Mouse (Mus musculus) lung, postnatal 0 days (tissue): ENCODE data around the gene Poglut1. TPM values are rescaled to one million over a fixed set of nuclear protein-coding genes. Genes with fewer than 3 reads are reported as not detected.

Experiments used
- ATAC-seq: fragments of 200-750 bp; cut with Nextera tagmentation; 2 replicates; pipeline ENCODE4 v1.8.0; 2017; ENCODE audit warnings: moderate library complexity
- DNase-seq: peaks from one replicate; pipeline ENCODE4 v3.0.0-alpha.2; 2016; ENCODE audit warnings: low spot score
- H3K27ac ChIP-seq: fragments of 300-500 bp; sonication (generic); 2 replicates; pipeline ENCODE4 v1.5.1; 2014; ENCODE audit warnings: antibody characterized with exemption, mild to moderate bottlenecking, low read length, mixed read lengths
- H3K27me3 ChIP-seq: fragments of 300-500 bp; sonication (generic); replicated peaks from 2 replicates; pipeline ENCODE4 v1.6.1; 2014; ENCODE audit warnings: low read length, mixed read lengths; ENCODE audit not compliant: insufficient read depth
- H3K36me3 ChIP-seq: fragments of 300-500 bp; sonication (generic); 2 replicates; pipeline ENCODE4 v1.6.1; 2014; ENCODE audit warnings: low read length, mixed read lengths; ENCODE audit not compliant: insufficient read depth
- H3K4me1 ChIP-seq: fragments of 300-500 bp; sonication (generic); 2 replicates; pipeline ENCODE4 v1.6.1; 2014; ENCODE audit warnings: antibody characterized with exemption, low read depth, low read length, mixed read lengths; ENCODE audit not compliant: insufficient read depth
- H3K4me2 ChIP-seq: fragments of 300-500 bp; sonication (generic); replicated peaks from 2 replicates; pipeline ENCODE4 v1.6.1; 2014; ENCODE audit warnings: low read depth, mild to moderate bottlenecking, low read length, moderate library complexity, mixed read lengths
- H3K4me3 ChIP-seq: fragments of 300-500 bp; sonication (generic); 2 replicates; pipeline ENCODE4 v1.5.1; 2014; ENCODE audit warnings: low read depth, low read length
- H3K9ac ChIP-seq: fragments of 300-500 bp; sonication (generic); replicated peaks from 2 replicates; pipeline ENCODE4 v1.6.1; 2014; ENCODE audit warnings: low read depth, mild to moderate bottlenecking
- H3K9me3 ChIP-seq: fragments of 300-500 bp; sonication (generic); 2 replicates; pipeline ENCODE4 v1.6.1; 2016; ENCODE audit warnings: low read length, mixed read lengths
- CTCF ChIP-seq: IDR thresholded peaks from 2 replicates; pipeline ENCODE4 v1.5.1; 2016; ENCODE audit warnings: antibody characterized with exemption, mild to moderate bottlenecking
- EP300 ChIP-seq: IDR thresholded peaks from 2 replicates; pipeline ENCODE4 v1.6.1; 2016; ENCODE audit warnings: antibody characterized with exemption, mild to moderate bottlenecking, control low read depth
- WGBS: fragments of 180-500 bp; shearing (Covaris S2); extraction: QIAGEN DNeasy Blood & Tissue Kit; methylation state at CpG from one replicate; pipeline ENCODE4 v1.1.7; 2014; 5-methylcytosine and 5-hydroxymethylcytosine counted together
- polyA plus RNA-seq: library from polyadenylated mRNA; unstranded; fragments of >200 nt; fragmentation: Nextera tagmentation; extraction: Ambion mirVana; gene quantifications from 2 replicates; pipeline ENCODE4 v1.2.1, GENCODE M21; 2015

Poglut1 gene
- polyA plus RNA-seq, 1 experiment from 2014 or later, result 19.4 TPM

DNA sequence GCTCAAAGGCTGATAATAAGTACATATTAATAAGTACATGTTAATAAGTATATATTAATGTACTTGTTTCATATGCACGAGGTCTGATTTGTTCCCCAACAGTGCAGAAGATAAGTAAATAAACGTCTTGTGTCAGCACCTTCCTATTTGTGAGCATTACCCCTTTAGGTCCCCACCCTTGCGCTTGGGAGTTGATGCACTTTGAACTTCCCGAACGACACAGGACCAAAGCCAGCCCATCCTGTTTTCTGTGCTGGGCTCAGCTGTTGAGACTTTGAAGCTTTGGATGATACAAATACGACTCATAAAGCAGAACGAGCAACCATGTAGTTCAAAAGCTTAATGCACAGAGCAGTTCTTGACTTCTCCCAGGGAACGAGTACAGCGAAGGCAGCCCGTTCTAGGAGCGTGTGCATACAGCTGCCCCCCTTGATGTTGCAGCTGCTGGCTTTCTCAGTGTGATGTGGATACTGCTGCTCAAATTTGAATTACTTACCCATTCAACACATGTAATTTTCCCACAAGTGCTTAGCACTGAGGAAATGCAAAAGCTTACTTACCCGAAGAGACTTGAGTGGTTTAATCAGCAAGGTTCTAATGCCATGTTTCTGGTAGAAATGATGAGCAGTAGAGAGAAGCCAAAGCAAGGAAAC, 42.1 kb upstream of the Poglut1 start:
- H3K4me2 ChIP-seq, result no peak overlapping the region
- ATAC-seq (no peak), DNase-seq (no peak)
- H3K4me1 ChIP-seq, result no peaks in the 10 kb centered on the region
- TF ChIP-seq CTCF (no peak), EP300 (no peak)
- no peaks in the 10 kb centered on the region for H3K27me3 ChIP-seq
- H3K9me3 ChIP-seq, result no peaks in the 10 kb centered on the region
- no peak overlapping the region for H3K4me3 ChIP-seq
- H3K36me3 ChIP-seq, result peaks cover 14% of the 10 kb centered on the region; the same call in 1 of the 2 replicates
- H3K9ac ChIP-seq, result no peak overlapping the region
- H3K27ac ChIP-seq, result no peak overlapping the region
- WGBS, result 82% methylated on average over 12 of the region's 12 CpGs

DNA sequence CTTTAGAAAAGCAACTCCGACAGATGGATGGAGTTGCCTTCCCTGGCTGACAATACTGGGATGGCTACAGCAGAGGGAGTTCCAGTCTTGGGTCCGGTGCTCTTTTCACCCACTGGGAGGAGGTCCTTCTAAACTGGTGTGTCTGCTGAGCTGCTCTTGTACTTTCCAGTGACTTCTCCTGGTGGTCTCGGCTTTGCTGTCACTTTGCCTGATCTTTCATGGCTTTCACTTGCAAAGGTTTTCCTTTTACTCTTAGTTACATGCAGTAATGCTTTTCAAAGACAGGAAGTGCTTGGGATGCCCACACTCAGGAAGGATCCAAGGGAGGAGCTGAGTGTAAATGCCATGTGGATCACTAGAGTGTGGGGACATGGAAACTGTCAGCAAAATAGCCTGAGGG, 41.4 kb upstream of the Poglut1 start:
- H3K27me3 ChIP-seq, result no peaks in the 10 kb centered on the region
- no peak overlapping the region for H3K4me3 ChIP-seq
- no peaks in the 10 kb centered on the region for H3K9me3 ChIP-seq
- no peaks in the 10 kb centered on the region for H3K4me1 ChIP-seq
- no peak overlapping the region for H3K9ac ChIP-seq
- no peak overlapping the region for H3K27ac ChIP-seq
- H3K4me2 ChIP-seq, result no peak overlapping the region
- peaks cover 16% of the 10 kb centered on the region; the same call in 1 of the 2 replicates for H3K36me3 ChIP-seq
- ATAC-seq, result no peak
- no peak for DNase-seq
- TF ChIP-seq CTCF (peak; percentile 26; the same call in 1 of the 2 replicates), EP300 (no peak)
- 70% methylated on average over 3 of the region's 3 CpGs for WGBS

DNA sequence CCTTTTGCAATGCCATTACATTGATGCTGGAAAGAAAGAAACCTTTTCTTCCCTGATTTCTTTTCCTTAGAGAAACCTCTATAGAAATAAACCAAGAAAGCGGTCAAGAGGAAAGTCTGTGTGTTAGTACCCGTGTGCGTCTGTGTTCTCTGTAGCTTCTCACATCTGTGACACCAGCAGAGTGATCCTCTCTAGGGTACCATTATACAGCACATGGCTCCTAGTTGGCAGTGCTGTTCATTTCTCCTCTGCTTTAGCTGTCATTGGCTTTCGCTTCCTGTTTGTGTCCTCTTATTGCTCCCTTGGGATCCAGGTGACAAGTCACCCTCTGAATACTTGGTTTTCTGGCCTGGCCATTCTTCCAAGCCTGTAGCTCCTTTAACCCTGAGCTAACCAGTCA, 37.5 kb upstream of the Poglut1 start:
- no peak for ATAC-seq
- no peak for TF ChIP-seq EP300
- TF ChIP-seq CTCF, result no peak
- Histone ChIP-seq H3K4me2 (no peak overlapping the region), H3K9ac (no peak overlapping the region), H3K4me3 (no peak overlapping the region), H3K9me3 (no peaks in the 10 kb centered on the region), H3K36me3 (peaks cover 37% of the 10 kb centered on the region), H3K27me3 (no peaks in the 10 kb centered on the region), H3K27ac (no peak overlapping the region), H3K4me1 (no peaks in the 10 kb centered on the region)
- no peak for DNase-seq
- 92% methylated on average over 4 of the region's 4 CpGs for WGBS

DNA sequence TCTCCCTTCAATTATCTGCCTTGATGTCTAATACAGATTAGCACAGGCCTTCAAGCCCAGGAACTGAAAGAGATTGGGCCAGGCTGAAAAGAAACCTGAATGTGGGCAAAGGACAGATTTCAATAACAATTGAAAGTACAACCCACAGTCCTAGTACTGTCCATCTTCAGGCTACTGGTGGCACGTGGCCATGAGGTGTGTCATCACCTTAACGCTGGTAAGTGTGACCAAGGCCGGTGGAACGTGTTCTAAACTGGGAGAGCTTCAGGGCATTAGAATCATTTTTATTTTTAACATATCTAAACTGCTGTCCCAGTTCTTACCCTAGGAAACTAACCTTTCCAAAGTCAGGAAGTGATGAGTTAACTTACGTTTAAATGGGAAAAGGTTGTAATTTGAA, 37.1 kb upstream of the Poglut1 start:
- Histone ChIP-seq H3K4me3 (no peak overlapping the region), H3K27me3 (no peaks in the 10 kb centered on the region), H3K36me3 (peaks cover 37% of the 10 kb centered on the region), H3K4me2 (no peak overlapping the region), H3K27ac (no peak overlapping the region), H3K9me3 (no peaks in the 10 kb centered on the region), H3K4me1 (no peaks in the 10 kb centered on the region), H3K9ac (no peak overlapping the region)
- DNase-seq, result no peak
- WGBS, result 90% methylated on average over 5 of the region's 5 CpGs
- TF ChIP-seq CTCF, result no peak
- TF ChIP-seq EP300, result no peak
- ATAC-seq, result no peak

DNA sequence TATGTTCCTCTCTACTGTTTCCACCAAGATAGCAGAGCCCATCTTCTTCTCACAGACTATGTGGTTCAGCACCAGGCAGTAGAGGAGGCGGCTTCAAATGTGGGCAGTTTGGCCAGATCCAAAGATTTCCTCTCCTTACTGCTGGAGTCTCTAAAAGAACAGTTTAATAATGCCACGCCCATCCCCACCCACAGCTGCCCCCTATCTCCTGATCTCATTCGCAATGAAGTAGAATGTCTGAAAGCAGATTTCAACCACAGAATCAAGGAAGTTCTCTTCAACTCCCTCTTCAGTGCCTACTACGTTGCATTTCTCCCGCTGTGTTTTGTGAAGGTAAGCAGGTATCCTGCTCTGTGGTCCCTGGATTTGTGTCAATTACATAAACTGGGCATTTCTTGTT, 35.1 kb upstream of the Poglut1 start:
- no peaks in the 10 kb centered on the region for H3K4me1 ChIP-seq
- no peak overlapping the region for H3K9ac ChIP-seq
- no peaks in the 10 kb centered on the region for H3K9me3 ChIP-seq
- ATAC-seq, result no peak
- no peaks in the 10 kb centered on the region for H3K27me3 ChIP-seq
- peaks cover 37% of the 10 kb centered on the region for H3K36me3 ChIP-seq
- WGBS, result 84% methylated on average over 5 of the region's 5 CpGs
- H3K27ac ChIP-seq, result no peak overlapping the region
- TF ChIP-seq EP300 (no peak), CTCF (no peak)
- no peak for DNase-seq
- no peak overlapping the region for H3K4me2 ChIP-seq
- no peak overlapping the region for H3K4me3 ChIP-seq

DNA sequence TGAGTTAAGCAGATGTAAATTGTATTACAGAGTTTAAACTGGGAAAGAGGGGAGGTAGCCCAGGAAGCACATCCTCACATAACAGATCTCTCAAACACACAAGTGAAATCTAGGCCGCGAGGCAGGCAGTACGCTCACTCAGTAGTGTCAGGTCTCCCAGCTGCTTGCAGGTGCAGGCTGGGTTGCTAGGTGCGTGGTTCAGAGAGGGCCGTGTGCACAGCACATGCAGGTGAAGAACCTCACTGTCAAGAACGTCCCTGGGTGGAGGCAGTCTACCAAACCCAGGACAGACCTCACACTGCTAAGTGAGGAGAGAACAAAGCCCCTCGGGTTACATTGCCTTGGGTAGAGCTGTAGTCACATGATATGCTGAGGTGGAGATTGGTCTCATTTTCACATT, 34.7 kb upstream of the Poglut1 start:
- 90% methylated on average over 7 of the region's 7 CpGs for WGBS
- no peak for ATAC-seq

More for the DNA sequence above, 34.7 kb upstream of the Poglut1 start:
- Histone ChIP-seq H3K9ac (no peak overlapping the region), H3K27me3 (no peaks in the 10 kb centered on the region), H3K4me2 (no peak overlapping the region), H3K36me3 (peaks cover 37% of the 10 kb centered on the region), H3K4me1 (no peaks in the 10 kb centered on the region), H3K9me3 (no peaks in the 10 kb centered on the region), H3K27ac (no peak overlapping the region), H3K4me3 (no peak overlapping the region)
- TF ChIP-seq EP300 (no peak), CTCF (no peak)
- no peak for DNase-seq
